Mouse (Mus musculus): Measurements from ENCODE around the gene Ppp4r2. TPM values are rescaled to one million over a fixed set of nuclear protein-coding genes. Genes with fewer than 3 reads are reported as not detected.
"Not testable (repeated sequence)": the region's sequence is repeated elsewhere in the genome, so short reads cannot be mapped to it uniquely, and the experiment has no call there.

The Ppp4r2 gene
- polyA plus RNA-seq, 1 experiment from 2014 or later, result 28.7 TPM

- no peaks in the 10 kb centered on the region for H3K9me3 ChIP-seq
- H3K36me3 ChIP-seq, result peaks cover 15% of the 10 kb centered on the region
- no peak overlapping the region for H3K4me3 ChIP-seq
- H3K4me2 ChIP-seq (replicated peaks), result no peak overlapping the region
- no peak overlapping the region for H3K9ac ChIP-seq
- H3K4me1 ChIP-seq, result peaks cover 3% of the 10 kb centered on the region; the same call in 1 of the 2 replicates
- ATAC-seq (ENCODE audit: insufficient number of reproducible peaks, insufficient read depth, low FRiP score, low TSS enrichment), result no peak
- no peaks in the 10 kb centered on the region for H3K27me3 ChIP-seq
- 89% methylated on average over 6 of the region's 6 CpGs for WGBS
- no peak overlapping the region for H3K27ac ChIP-seq
Measured at GRCm38 (mm10) chr6:100831751-100832150, 1.7 kb upstream of the Ppp4r2 start.

- Histone ChIP-seq H3K9ac (peak overlapping the region; percentile 85), H3K27ac (peak overlapping the region; percentile 95), H3K4me3 (peak overlapping the region; percentile 86), H3K4me1 (peaks cover 6% of the 10 kb centered on the region; the same call in 1 of the 2 replicates), H3K27me3 (no peaks in the 10 kb centered on the region), H3K9me3 (no peaks in the 10 kb centered on the region), H3K4me2 (replicated peaks) (peak overlapping the region; percentile 47), H3K36me3 (peaks cover 37% of the 10 kb centered on the region)
- WGBS, result under 1% methylated on average over 36 of the region's 72 CpGs
- ATAC-seq (ENCODE audit: insufficient number of reproducible peaks, insufficient read depth, low FRiP score, low TSS enrichment), result peak; percentile 80
Measured at GRCm38 (mm10) chr6:100833811-100834481, 524 bp downstream of the Ppp4r2 start.

GRCm38 (mm10) chr6:100834489-100835160 lies 1.2 kb downstream of the Ppp4r2 start:
- Histone ChIP-seq H3K27me3 (no peaks in the 10 kb centered on the region), H3K36me3 (peaks cover 42% of the 10 kb centered on the region), H3K9me3 (no peaks in the 10 kb centered on the region), H3K4me2 (replicated peaks) (peak overlapping the region; percentile 47), H3K4me1 (peaks cover 6% of the 10 kb centered on the region; the same call in 1 of the 2 replicates), H3K9ac (0 out of 2 replicates have a peak overlapping the region, but pooled peaks have one; percentile 85), H3K4me3 (peak overlapping the region; percentile 86), H3K27ac (no peak overlapping the region)
- 43% methylated on average over 9 of the region's 9 CpGs for whole genome bisulfite sequencing
- ATAC-seq (ENCODE audit: insufficient number of reproducible peaks, insufficient read depth, low FRiP score, low TSS enrichment), result no peak

- H3K27ac ChIP-seq, result no peak overlapping the region
Measured at GRCm38 (mm10) chr6:100845058-100845457, 11.6 kb downstream of the Ppp4r2 start.

GRCm38 (mm10) chr6:100847264-100847663 lies 13.8 kb downstream of the Ppp4r2 start:
- no peaks in the 10 kb centered on the region for H3K4me1 ChIP-seq
- no peaks in the 10 kb centered on the region for H3K27me3 ChIP-seq
- no peak overlapping the region for H3K27ac ChIP-seq
- no peak for ATAC-seq (ENCODE audit: insufficient number of reproducible peaks, insufficient read depth, low FRiP score, low TSS enrichment)
- H3K9ac ChIP-seq, result no peak overlapping the region
- H3K4me3 ChIP-seq, result no peak overlapping the region
- H3K9me3 ChIP-seq, result no peaks in the 10 kb centered on the region
- H3K4me2 ChIP-seq (replicated peaks), result no peak overlapping the region
- H3K36me3 ChIP-seq, result peaks cover 29% of the 10 kb centered on the region
- 83% methylated on average over 5 of the region's 5 CpGs for WGBS

More at GRCm38 (mm10) chr6:100845058-100845457, 11.6 kb downstream of the Ppp4r2 start:
- Histone ChIP-seq H3K9me3 (no peaks in the 10 kb centered on the region), H3K27me3 (no peaks in the 10 kb centered on the region), H3K4me1 (no peaks in the 10 kb centered on the region), H3K4me3 (no peak overlapping the region), H3K9ac (no peak overlapping the region), H3K36me3 (peaks cover 40% of the 10 kb centered on the region), H3K4me2 (replicated peaks) (no peak overlapping the region)
- 99% methylated on average over 4 of the region's 4 CpGs for WGBS
- ATAC-seq (ENCODE audit: insufficient number of reproducible peaks, insufficient read depth, low FRiP score, low TSS enrichment), result no peak

- peaks cover 14% of the 10 kb centered on the region; the same call in 1 of the 2 replicates for H3K36me3 ChIP-seq
- WGBS, result 90% methylated on average over 9 of the region's 9 CpGs
- H3K4me3 ChIP-seq, result no peak overlapping the region
- no peaks in the 10 kb centered on the region for H3K4me1 ChIP-seq
- H3K27ac ChIP-seq, result no peak overlapping the region
- H3K9me3 ChIP-seq, result no peaks in the 10 kb centered on the region
- H3K9ac ChIP-seq, result no peak overlapping the region
- H3K27me3 ChIP-seq, result no peaks in the 10 kb centered on the region
- no peak for ATAC-seq (ENCODE audit: insufficient number of reproducible peaks, insufficient read depth, low FRiP score, low TSS enrichment)
- no peak overlapping the region for H3K4me2 ChIP-seq (replicated peaks)
Measured at GRCm38 (mm10) chr6:100848682-100849375, 15.4 kb downstream of the Ppp4r2 start.

- ATAC-seq (ENCODE audit: insufficient number of reproducible peaks, insufficient read depth, low FRiP score, low TSS enrichment), result no peak
- no peaks in the 10 kb centered on the region for H3K4me1 ChIP-seq
- H3K4me2 ChIP-seq (replicated peaks), result no peak overlapping the region
- H3K36me3 ChIP-seq, result peaks cover 18% of the 10 kb centered on the region; the same call in 1 of the 2 replicates
- H3K4me3 ChIP-seq, result no peak overlapping the region
- no peaks in the 10 kb centered on the region for H3K9me3 ChIP-seq
- no peak overlapping the region for H3K9ac ChIP-seq
- no peak overlapping the region for H3K27ac ChIP-seq
- no peaks in the 10 kb centered on the region for H3K27me3 ChIP-seq
- WGBS, result 87% methylated on average over 9 of the region's 9 CpGs
Measured at GRCm38 (mm10) chr6:100850671-100851081, 17.3 kb downstream of the Ppp4r2 start.

GRCm38 (mm10) chr6:100851083-100851482 lies 17.7 kb downstream of the Ppp4r2 start:
- H3K36me3 ChIP-seq, result peaks cover 20% of the 10 kb centered on the region; the same call in 1 of the 2 replicates
- no peaks in the 10 kb centered on the region for H3K27me3 ChIP-seq
- 92% methylated on average over 5 of the region's 5 CpGs for WGBS
- H3K9ac ChIP-seq, result no peak overlapping the region
- H3K27ac ChIP-seq, result no peak overlapping the region
- H3K4me3 ChIP-seq, result no peak overlapping the region
- H3K9me3 ChIP-seq, result no peaks in the 10 kb centered on the region
- H3K4me2 ChIP-seq (replicated peaks), result no peak overlapping the region
- ATAC-seq (ENCODE audit: insufficient number of reproducible peaks, insufficient read depth, low FRiP score, low TSS enrichment), result no peak
- no peaks in the 10 kb centered on the region for H3K4me1 ChIP-seq

- no peak overlapping the region for H3K27ac ChIP-seq
- ATAC-seq (ENCODE audit: insufficient number of reproducible peaks, insufficient read depth, low FRiP score, low TSS enrichment), result no peak
- no peaks in the 10 kb centered on the region for H3K27me3 ChIP-seq
- H3K4me2 ChIP-seq (replicated peaks), result no peak overlapping the region
- WGBS, result 81% methylated on average over 6 of the region's 6 CpGs
- peaks cover 29% of the 10 kb centered on the region for H3K36me3 ChIP-seq
- H3K9ac ChIP-seq, result no peak overlapping the region
- H3K4me1 ChIP-seq, result no peaks in the 10 kb centered on the region
- H3K4me3 ChIP-seq, result no peak overlapping the region
- H3K9me3 ChIP-seq, result no peaks in the 10 kb centered on the region
Measured at GRCm38 (mm10) chr6:100865321-100865720, 31.9 kb downstream of the Ppp4r2 start.

- not testable (repeated sequence) for H3K9ac ChIP-seq; H3K27ac ChIP-seq; H3K27me3 ChIP-seq; H3K4me1 ChIP-seq; ATAC-seq (ENCODE audit: insufficient number of reproducible peaks, insufficient read depth, low FRiP score, low TSS enrichment); H3K9me3 ChIP-seq; H3K4me3 ChIP-seq; H3K4me2 ChIP-seq (replicated peaks)
- WGBS, result 74% methylated on average over 5 of the region's 5 CpGs
- peaks cover 29% of the 10 kb centered on the region for H3K36me3 ChIP-seq
Measured at GRCm38 (mm10) chr6:100865788-100866187, 32.4 kb downstream of the Ppp4r2 start.

- H3K27ac ChIP-seq; H3K9ac ChIP-seq; ATAC-seq (ENCODE audit: insufficient number of reproducible peaks, insufficient read depth, low FRiP score, low TSS enrichment); H3K9me3 ChIP-seq; H3K4me2 ChIP-seq (replicated peaks); H3K27me3 ChIP-seq; H3K4me1 ChIP-seq; H3K4me3 ChIP-seq: not testable (repeated sequence)
- WGBS, result 88% methylated on average over 5 of the region's 5 CpGs
- peaks cover 29% of the 10 kb centered on the region for H3K36me3 ChIP-seq
Measured at GRCm38 (mm10) chr6:100866246-100866645, 32.8 kb downstream of the Ppp4r2 start.

Data from embryonic facial prominence, embryonic 12.5 days (tissue).